Mouse (Mus musculus) right cerebral cortex, postnatal 36 days (tissue): ENCODE measurements around the gene Pop4.

Experiments used
- DNase-seq, 2 experiments: peaks; one replicate each; pipeline ENCODE4 v3.0.0; 2022; ENCODE audit warnings: low spot score in 2 of 2, mixed read lengths in 1 of 2

Pop4 gene

DNA sequence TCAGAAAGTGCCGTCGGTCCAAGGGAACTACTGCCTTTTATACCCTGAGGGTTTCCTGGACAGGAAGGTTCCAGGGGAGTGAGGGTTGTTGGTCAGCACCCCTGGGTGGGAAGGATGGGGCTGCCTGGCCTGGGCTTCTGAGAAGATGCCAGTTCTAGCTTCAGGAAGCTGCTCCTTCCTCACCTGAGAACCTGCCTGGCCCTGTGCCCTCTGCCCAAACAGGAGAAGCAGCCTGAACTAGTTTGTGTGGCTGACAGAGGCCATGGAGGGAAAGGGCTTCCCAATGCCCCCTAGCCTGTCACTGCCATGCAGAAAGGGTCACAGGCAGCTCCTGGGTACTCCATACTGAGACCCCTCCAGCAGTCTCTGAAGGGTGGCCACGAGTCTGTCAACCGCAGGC, 51.7 kb downstream of the Pop4 start:
- no peak for DNase-seq

DNA sequence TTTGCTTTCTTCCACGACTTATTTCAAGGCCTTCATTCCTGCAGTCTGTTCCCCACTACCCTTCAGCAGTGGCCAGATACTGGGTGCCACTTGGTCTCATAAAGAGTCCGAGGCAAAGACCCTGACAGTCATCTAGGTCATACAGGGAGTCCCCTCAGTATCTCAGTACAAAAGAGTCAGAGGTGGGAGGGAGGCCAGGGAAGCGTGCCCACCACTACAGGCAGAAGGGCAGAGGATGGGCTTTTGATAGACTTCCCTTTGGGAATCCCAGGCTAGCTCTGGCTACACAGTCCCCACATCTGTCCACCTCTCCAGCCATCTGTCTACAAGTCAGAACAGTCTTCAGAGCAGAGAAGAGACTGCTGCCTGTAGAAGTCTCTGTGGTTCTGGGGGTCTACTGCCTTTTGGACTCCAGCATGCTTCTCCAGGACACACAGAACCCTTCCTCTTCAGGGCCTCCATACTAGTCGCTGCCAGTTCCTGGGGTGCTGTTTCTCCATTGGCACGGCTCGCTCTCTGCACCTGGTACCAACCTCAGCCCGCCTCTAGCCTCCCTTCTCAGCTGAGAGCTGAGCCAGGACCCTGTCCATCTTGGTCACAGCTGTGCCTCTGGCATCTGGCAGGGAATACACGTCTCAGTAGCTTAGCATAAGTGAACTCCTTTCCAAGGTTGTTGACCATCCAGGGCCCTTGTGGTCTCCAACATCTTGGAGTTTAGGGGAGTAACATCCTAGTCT, 52.4 kb downstream of the Pop4 start:
- no peak for DNase-seq

- peak; percentile 60 to 72 for DNase-seq
These were observed 53.6 kb downstream of the Pop4 start for GRCm38 (mm10) chr7:38217417-38218171.

- no peak for DNase-seq
These were observed 55.5 kb downstream of the Pop4 start for GRCm38 (mm10) chr7:38215697-38216096.

DNA sequence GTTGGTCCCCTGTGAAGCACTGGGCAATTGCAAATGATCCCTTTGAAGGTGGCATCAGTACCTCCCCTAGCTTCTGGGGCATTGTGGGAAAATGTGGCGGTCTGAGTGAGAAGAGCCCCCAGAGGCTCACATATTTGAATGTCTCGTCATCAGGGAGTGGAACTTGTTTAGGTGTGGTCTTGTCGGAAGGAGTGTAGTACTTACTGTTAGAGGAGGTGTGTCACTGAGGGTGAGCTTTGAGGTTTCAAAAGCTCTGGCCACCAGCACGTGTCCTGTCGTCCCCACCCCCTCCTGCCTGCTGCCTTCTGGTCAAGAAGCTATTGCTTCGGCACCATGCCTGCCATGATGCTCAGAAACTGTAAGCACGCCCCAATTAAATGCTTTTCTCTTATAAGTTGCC, 55.9 kb downstream of the Pop4 start:
- DNase-seq: no peak

- DNase-seq: no peak
These were observed 56.6 kb downstream of the Pop4 start for GRCm38 (mm10) chr7:38214473-38215214.

DNA sequence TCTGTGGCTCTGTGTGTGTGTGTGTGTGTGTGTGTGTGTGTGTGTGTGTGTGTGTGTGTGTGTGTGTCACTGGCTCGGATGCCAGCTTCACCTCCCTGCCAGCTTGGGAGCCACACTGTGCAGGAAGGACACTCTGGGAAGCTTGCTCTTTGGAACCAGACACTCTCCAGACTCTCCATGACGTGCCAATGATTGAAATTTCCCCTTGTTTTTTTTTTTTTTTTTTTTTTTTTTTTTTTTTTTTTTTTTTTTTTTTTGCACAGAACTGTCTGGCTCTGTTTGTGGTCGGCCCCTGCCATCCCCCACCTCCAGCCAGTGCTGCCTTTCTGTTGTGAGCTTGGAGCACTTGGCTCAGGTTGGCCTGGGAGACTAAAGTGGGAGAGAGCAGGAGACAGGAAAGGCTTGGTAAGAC, 58.6 kb downstream of the Pop4 start:
- no peak for DNase-seq
